Mouse (Mus musculus): Measurements from ENCODE around the gene Plekha6.

DNA sequence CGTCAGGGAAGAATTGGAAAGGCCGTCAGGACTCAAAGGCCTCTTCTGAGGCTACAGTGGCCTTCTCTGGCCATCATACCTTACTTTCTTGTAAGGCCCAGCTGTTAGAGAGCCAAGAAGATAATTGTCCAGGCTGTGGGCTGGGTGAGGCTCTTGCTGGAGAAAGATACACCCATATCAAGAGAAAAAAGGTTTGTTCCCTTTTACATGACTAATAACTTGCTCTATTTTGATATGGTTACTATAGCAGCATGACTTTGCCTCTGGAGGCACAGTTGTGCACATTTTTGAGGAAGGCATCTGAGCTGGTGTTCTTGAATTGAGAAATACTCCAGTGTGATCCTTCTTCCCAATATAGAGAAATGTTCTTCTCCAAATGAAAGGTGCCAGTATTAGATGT lies 30.6 kb upstream of the Plekha6 start:
- TF ChIP-seq POLR2A (IDR thresholded peaks at IDR 0.05; ENCODE audit: control insufficient read depth, low read depth, low read length) (no peak), CTCF (IDR thresholded peaks at IDR 0.05; ENCODE audit: control insufficient read depth, insufficient read depth, insufficient replicate concordance, low read depth, low read length) (no peak)

Data from testis, adult 2 months (tissue).